Mouse (Mus musculus) lung, adult 10 weeks (tissue): ENCODE data around the gene Cldn17. TPM values are rescaled to one million over a fixed set of nuclear protein-coding genes. Genes with fewer than 3 reads are reported as not detected.

Source experiments
- polyA plus RNA-seq: library from polyadenylated mRNA; stranded (reverse); fragments of 350-450 nt; fragmentation: Illumina TruSeq; extraction: RNeasy Lipid Tissue Mini Kit (QIAGEN cat#74804); gene quantifications from one replicate; pipeline ENCODE4 v1.2.3, GENCODE M21; 2014; ENCODE audit warnings: low read depth, low replicate concordance; ENCODE audit not compliant: insufficient read depth

Cldn17 gene
- polyA plus RNA-seq, result not detected

DNA sequence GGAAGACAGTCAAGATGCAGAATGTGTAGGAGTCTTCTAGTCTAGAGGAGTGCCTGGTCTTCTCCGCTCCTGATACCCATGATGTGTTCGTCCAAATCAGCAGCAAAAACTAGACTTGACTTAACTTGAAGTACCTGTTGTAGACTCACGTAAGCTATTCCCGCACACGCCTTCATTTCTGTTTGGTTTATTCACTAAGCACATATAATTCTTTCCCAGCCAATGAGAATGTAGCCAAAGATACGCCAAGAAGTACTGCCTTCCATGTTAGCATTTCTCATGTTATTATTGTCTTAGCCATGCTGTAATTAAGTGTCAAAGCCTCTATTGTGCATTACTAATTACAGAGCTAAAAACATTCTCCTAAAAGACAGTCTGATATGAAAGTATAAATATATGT is at the start of gene Cldn17:
Gene Cldn17 (minus strand): TSS at position 101 of the 400 bp plus-strand sequence.

Other genes starting within 250 kb of the Cldn17 start
- gene Grik1, start 216.7 kb downstream of the Cldn17 start, polyA plus RNA-seq, result 0.11 TPM
- gene Cldn8, start 56.2 kb upstream of the Cldn17 start, polyA plus RNA-seq, result 2.5 TPM
- gene Krtap24-1, start 105.3 kb upstream of the Cldn17 start, polyA plus RNA-seq, result not detected
- gene 2310079G19Rik, start 120.7 kb upstream of the Cldn17 start, polyA plus RNA-seq, result not detected
- not detected for gene Krtap26-1, start 140.8 kb upstream of the Cldn17 start, polyA plus RNA-seq
- not detected for gene Krtap27-1, start 164.7 kb upstream of the Cldn17 start, polyA plus RNA-seq
- gene 2310061N02Rik, start 201.0 kb upstream of the Cldn17 start, polyA plus RNA-seq, result not detected
- gene Krtap13-1, start 221.9 kb upstream of the Cldn17 start, polyA plus RNA-seq, result not detected
- gene Krtap13, start 244.7 kb upstream of the Cldn17 start, polyA plus RNA-seq, result not detected